Mouse (Mus musculus): ENCODE measurements around the gene Olfr657. TPM values are rescaled to one million over a fixed set of nuclear protein-coding genes. Genes with fewer than 3 reads are reported as not detected.

The Olfr657 gene
- polyA plus RNA-seq (2015; fragmentation: Nextera tagmentation; extraction: Ambion mirVana): not detected in 2 replicates

GRCm38 (mm10) chr7:104624494-104624893 is at the start of gene Olfr657:
TSS of gene Olfr657 (plus strand) at chr7:104624794.

GRCm38 (mm10) chr7:104577014-104577413 is 47.6 kb upstream of the Olfr657 start, which contains the start of gene Olfr653:
TSS of gene Olfr653 (plus strand) at chr7:104577314.

DNA sequence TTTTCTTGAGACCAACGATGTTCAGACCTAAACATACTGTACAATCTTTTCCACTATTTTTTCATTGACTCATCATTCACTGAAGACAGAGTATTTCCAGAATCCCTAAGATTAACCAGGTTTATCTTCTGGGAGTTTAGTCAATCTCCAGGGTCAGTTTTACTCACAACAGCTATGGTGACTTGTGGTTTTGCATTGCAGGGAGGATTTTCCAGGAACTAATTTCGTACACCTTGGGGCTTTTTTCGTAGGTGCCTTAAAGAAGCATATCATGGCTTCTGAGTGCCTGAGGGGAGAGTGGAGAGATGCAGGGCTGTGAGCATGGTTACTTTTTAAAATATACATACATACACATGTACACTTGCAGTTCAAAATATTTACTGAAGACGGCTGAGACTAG is 37.9 kb upstream of the Olfr657 start, which contains the start of gene Olfr654:
Gene Olfr654, plus strand, starts transcription at position 301 of the 400 bp plus-strand sequence.

DNA sequence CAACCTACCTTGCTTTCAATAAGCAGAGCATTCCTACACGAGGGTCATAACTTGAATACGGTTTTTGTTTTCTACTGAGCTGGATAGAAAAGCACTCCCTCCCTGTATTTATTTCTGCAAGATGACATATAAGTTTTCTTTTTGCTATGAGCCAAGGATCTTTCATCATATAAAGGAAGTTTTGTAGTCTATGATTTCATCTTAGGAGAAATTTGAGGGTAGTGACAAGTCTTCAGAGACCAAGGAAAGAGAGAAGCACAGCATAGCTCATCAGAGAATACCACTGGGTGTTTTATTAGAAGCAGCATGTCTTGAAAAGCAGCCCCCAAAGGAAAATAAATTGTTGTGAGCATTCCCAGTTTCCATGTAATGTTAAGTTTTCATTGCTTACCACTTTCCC is 22.9 kb upstream of the Olfr657 start, which contains the start of gene Olfr655:
Gene Olfr655, minus strand, starts transcription at position 101 of the 400 bp plus-strand sequence.

DNA sequence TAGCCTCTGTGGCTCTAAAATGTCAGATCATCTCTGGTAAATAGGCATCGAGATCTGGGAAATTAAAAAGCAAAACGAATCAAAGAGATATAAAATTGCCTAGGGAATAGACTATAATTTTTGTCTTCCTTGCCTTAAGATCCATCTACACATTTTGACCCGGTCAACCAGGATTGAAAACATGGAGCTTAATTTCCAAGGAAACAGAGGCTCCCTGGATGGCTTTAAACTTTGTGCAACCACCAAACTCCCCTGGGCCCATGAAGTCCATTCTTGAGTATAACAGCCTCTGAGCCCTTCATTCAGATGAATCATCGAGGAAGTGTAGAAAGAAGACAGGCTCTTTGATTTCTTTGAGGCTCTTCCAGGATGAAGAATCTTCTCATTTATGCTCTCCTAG is 10.9 kb upstream of the Olfr657 start, which contains the start of gene Olfr656:
Gene Olfr656, plus strand, starts transcription at position 301 of the 400 bp plus-strand sequence.

GRCm38 (mm10) chr7:104646841-104647482 is 22.4 kb downstream of the Olfr657 start, which contains the start of gene Olfr658:
TSS of gene Olfr658 (minus strand) at chr7:104647305.

DNA sequence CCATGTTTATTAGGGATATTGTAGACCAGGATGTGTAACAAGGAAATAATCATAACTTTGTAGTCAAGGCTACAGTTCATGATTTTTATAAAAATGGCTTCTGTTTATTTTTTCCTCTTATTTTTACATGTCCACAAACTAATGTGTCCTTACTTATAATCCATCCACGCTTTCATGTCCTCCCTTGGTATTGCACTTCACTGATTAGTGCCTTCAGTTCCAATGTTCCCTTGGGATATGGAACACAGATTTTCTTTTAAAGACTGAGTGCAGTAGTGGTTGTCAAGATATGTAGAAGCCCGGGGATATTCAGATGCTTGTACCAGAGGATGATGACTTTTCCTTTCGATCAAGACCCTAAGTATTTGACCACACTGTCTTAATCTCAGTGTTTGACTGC is 41.9 kb downstream of the Olfr657 start, which contains the start of gene Olfr659:
Gene Olfr659, plus strand, starts transcription at position 301 of the 400 bp plus-strand sequence.

DNA sequence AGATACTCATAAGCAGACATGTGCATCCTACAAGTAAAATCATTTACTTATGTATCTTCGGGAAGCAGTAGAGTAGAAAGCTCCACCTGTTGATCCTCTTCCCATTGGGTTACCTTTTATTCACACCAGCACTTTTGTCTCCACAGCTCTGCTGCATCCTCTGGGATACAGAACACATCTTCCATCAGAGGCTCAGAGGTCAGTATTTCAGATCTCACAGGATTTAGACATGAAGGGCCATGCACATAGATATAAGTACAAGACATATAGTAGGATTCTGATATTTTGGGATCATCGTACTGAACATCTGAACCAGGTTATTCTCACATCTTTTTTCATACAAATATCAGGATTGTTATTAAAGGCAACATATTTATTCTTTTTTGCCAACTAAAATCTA is 61.6 kb downstream of the Olfr657 start, which contains the start of gene Olfr661:
Gene Olfr661, plus strand, starts transcription at position 301 of the 400 bp plus-strand sequence.

Other genes with a start within 250 kb of the Olfr657 start
- 0.13 and 0.17 TPM in 2 replicates for gene Trim30c, start 224.0 kb upstream of the Olfr657 start, polyA plus RNA-seq (2015; fragmentation: Nextera tagmentation; extraction: Ambion mirVana)
- gene Trim30a, start 159.6 kb upstream of the Olfr657 start, polyA plus RNA-seq (2015; fragmentation: Nextera tagmentation; extraction: Ambion mirVana): 1.1 and 1.9 TPM in 2 replicates
- 1.3 and 2.0 TPM in 2 replicates for gene Trim30d, start 116.9 kb upstream of the Olfr657 start, polyA plus RNA-seq (2015; fragmentation: Nextera tagmentation; extraction: Ambion mirVana)
- not detected in 2 replicates for gene Olfr651, start 74.7 kb upstream of the Olfr657 start, polyA plus RNA-seq (2015; fragmentation: Nextera tagmentation; extraction: Ambion mirVana)
- 0.03 TPM in 1 of 2 replicates, not detected in the other for gene Olfr652, start 63.9 kb upstream of the Olfr657 start, polyA plus RNA-seq (2015; fragmentation: Nextera tagmentation; extraction: Ambion mirVana)
- not detected in 2 replicates for gene Olfr653, start 47.5 kb upstream of the Olfr657 start, polyA plus RNA-seq (2015; fragmentation: Nextera tagmentation; extraction: Ambion mirVana)
- gene Olfr654, start 37.8 kb upstream of the Olfr657 start, polyA plus RNA-seq (2015; fragmentation: Nextera tagmentation; extraction: Ambion mirVana): not detected in 2 replicates
- not detected in 2 replicates for gene Olfr655, start 23.0 kb upstream of the Olfr657 start, polyA plus RNA-seq (2015; fragmentation: Nextera tagmentation; extraction: Ambion mirVana)
- gene Olfr656, start 10.8 kb upstream of the Olfr657 start, polyA plus RNA-seq (2015; fragmentation: Nextera tagmentation; extraction: Ambion mirVana): not detected in 2 replicates
- 0.28 and 0.37 TPM in 2 replicates for gene Olfr658, start 22.5 kb downstream of the Olfr657 start, polyA plus RNA-seq (2015; fragmentation: Nextera tagmentation; extraction: Ambion mirVana)
- not detected in 2 replicates for gene Olfr659, start 42.0 kb downstream of the Olfr657 start, polyA plus RNA-seq (2015; fragmentation: Nextera tagmentation; extraction: Ambion mirVana)
- gene Olfr661, start 61.7 kb downstream of the Olfr657 start, polyA plus RNA-seq (2015; fragmentation: Nextera tagmentation; extraction: Ambion mirVana): not detected in 2 replicates
- gene Usp17le, start 152.7 kb downstream of the Olfr657 start, polyA plus RNA-seq (2015; fragmentation: Nextera tagmentation; extraction: Ambion mirVana): not detected in 2 replicates
- not detected in 2 replicates for gene Usp17lb, start 217.8 kb downstream of the Olfr657 start, polyA plus RNA-seq (2015; fragmentation: Nextera tagmentation; extraction: Ambion mirVana)
- gene Usp17la, start 232.2 kb downstream of the Olfr657 start, polyA plus RNA-seq (2015; fragmentation: Nextera tagmentation; extraction: Ambion mirVana): not detected in 2 replicates

Data from neural tube, postnatal 0 days (tissue).